Mouse (Mus musculus): ENCODE measurements around the gene Haghl.

- TF ChIP-seq POLR2A (IDR thresholded peaks at IDR 0.05; ENCODE audit: borderline replicate concordance, extremely low read depth, low read depth, low read length) (peak; percentile 85; the same call in 1 of the 2 replicates), CTCF (IDR thresholded peaks at IDR 0.05; ENCODE audit: insufficient read depth, low read length) (no peak)
These were observed at the start of gene Haghl for GRCm38 (mm10) chr17:25785281-25785745.

All from lung, adult 2 months (tissue).